9 mouse cellular contexts compared by ENCODE assay signal in the genomic region with DNA sequence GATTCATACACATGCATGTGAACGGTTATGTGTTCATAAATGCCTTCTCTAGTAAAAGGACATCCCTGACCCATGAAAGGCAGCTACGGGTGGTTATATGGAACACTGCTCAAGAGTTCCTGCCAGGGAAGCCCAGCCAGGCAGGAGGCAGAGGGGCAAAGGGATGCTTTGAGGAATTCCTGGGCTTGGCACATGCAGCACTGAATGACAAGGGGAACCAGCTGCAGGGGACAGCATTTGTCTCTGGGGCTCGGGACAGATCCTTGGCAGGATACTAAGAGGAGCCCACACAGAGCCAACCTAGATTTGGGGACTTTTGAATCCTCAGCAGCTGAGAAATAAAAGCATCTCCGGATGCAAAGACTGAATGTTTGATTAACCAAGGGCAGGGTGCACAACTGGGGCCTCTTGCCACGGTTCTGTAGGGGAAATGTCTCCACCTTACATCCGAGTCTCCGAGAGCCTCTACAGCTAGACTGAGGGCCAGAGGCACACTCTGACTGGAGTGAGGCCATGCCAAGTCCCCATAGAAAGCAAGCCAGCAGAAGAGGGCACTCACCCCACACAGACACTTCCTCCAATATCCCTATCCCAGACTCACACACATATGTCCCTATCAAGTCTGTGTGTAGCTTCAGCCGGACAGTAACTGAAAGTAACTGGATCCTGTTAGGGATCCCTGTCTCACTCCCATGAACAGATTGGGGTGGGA.
DNase-seq lines count a peak whose midpoint lies in the region; ATAC-seq lines count a peak whose summit lies in the region.
"Had no signal": no experiment of that assay in that cellular context is flagged by ENCODE, and none has a peak within 500 bp of the region (broad histone marks: within the 10 kb centered on the region; RNA-seq: fewer than 3 reads in every experiment).

No protein-coding gene starts in this region.

- H3K27ac ChIP-seq in neural tube, embryonic 11.5 days (ENCODE audit: low read depth, low read length), result 0 out of 2 replicates have a peak overlapping the region, but pooled peaks have one; percentile 27
- peak overlapping the region; percentile 76 for H3K27ac ChIP-seq in limb, embryonic 15.5 days

- no peaks in the 10 kb centered on the region for H3K27me3 ChIP-seq in neural tube, embryonic 11.5 days (ENCODE audit: control insufficient read depth, insufficient read depth, low read length)
- H3K27me3 ChIP-seq in limb, embryonic 15.5 days, result no peaks in the 10 kb centered on the region

- H3K4me3 ChIP-seq in neural tube, embryonic 11.5 days (ENCODE audit: low read depth, low read length), result no peak overlapping the region
- no peak overlapping the region for H3K4me3 ChIP-seq in limb, embryonic 15.5 days

- 68% methylated on average over 8 of the region's 8 CpGs for WGBS in neural tube, embryonic 11.5 days
- 52% methylated on average over 8 of the region's 8 CpGs for WGBS in limb, embryonic 15.5 days

- H3K9me3 ChIP-seq in neural tube, embryonic 11.5 days (ENCODE audit: control insufficient read depth, low read length), result no peaks in the 10 kb centered on the region
- H3K9me3 ChIP-seq in limb, embryonic 15.5 days, result no peaks in the 10 kb centered on the region

- H3K4me1 ChIP-seq in neural tube, embryonic 11.5 days (ENCODE audit: control insufficient read depth, insufficient read depth, low read length), result peaks cover 13% of the 10 kb centered on the region
- H3K4me1 ChIP-seq in limb, embryonic 15.5 days, result peaks cover 17% of the 10 kb centered on the region

- no peak overlapping the region for H3K4me2 ChIP-seq in neural tube, embryonic 11.5 days (ENCODE audit: low read depth)
- 0 out of 2 replicates have a peak overlapping the region, but pooled peaks have one; percentile 36 for H3K4me2 ChIP-seq in limb, embryonic 15.5 days

- no peaks in the 10 kb centered on the region for H3K36me3 ChIP-seq in neural tube, embryonic 11.5 days (ENCODE audit: control insufficient read depth, insufficient read depth, low read length)
- no peaks in the 10 kb centered on the region for H3K36me3 ChIP-seq in limb, embryonic 15.5 days

- ATAC-seq in frontal cortex, adult (ENCODE audit: low TSS enrichment), result peak; percentile 25
- ATAC-seq in neural tube, embryonic 11.5 days (ENCODE audit: insufficient read depth, low FRiP score, low TSS enrichment), result no peak
- ATAC-seq in limb, embryonic 15.5 days (ENCODE audit: insufficient number of reproducible peaks, low FRiP score, low TSS enrichment, low read depth), result peak; percentile 16; the same call in 1 of the 2 replicates

- no peak overlapping the region for H3K9ac ChIP-seq in neural tube, embryonic 11.5 days (ENCODE audit: low read length)
- no peak overlapping the region for H3K9ac ChIP-seq in limb, embryonic 15.5 days

- no peak for DNase-seq in frontal cortex, adult 2 months (ENCODE audit: extremely low spot score in 1 of 2, low spot score in 1 of 2)
- DNase-seq in neural tube, embryonic 11.5 days (ENCODE audit: low spot score), result no peak
- DNase-seq in neural tube, embryonic 10.5 days (ENCODE audit: extremely low spot score, low spot score), result no peak
- DNase-seq in thymus, postnatal 10 days (ENCODE audit: low spot score in 2 of 2), result no peak
- DNase-seq in retina, embryonic 14.5 days (ENCODE audit: low spot score), result no peak
- no peak for DNase-seq in gastrocnemius, postnatal 25 days
- DNase-seq: cerebellum, adult 2 months had no signal
